Mouse (Mus musculus) C2C12 (cell line): ENCODE measurements around the gene Ptprn2. TPM values are rescaled to one million over a fixed set of nuclear protein-coding genes. Genes with fewer than 3 reads are reported as not detected.

Experiments
- H3K27me3 ChIP-seq: one replicate; pipeline ENCODE4 v1.6.1; 2011; ENCODE audit not compliant: control insufficient read depth, insufficient read depth, insufficient read length
- H3K36me3 ChIP-seq: one replicate; pipeline ENCODE4 v1.6.1; 2011; ENCODE audit not compliant: control insufficient read depth, insufficient read depth
- H3K4me3 ChIP-seq: one replicate; pipeline ENCODE4 v1.5.1; 2011; ENCODE audit warnings: mild to moderate bottlenecking, control low read depth; ENCODE audit not compliant: poor library complexity, insufficient read depth, severe bottlenecking
- H3K79me2 ChIP-seq: one replicate; pipeline ENCODE4 v1.6.1; 2011; ENCODE audit not compliant: control insufficient read depth, insufficient read depth
- H3K79me3 ChIP-seq: one replicate; pipeline ENCODE4 v1.6.1; 2011; ENCODE audit warnings: low read depth, control low read depth
- H3ac ChIP-seq: one replicate; pipeline ENCODE3; 2011; ENCODE audit warnings: low read depth; ENCODE audit not compliant: control insufficient read depth, insufficient read length
- CEBPB ChIP-seq: IDR thresholded peaks from one replicate; pipeline ENCODE4 v1.6.1; 2011; ENCODE audit warnings: low read depth, mild to moderate bottlenecking, control low read depth, moderate library complexity
- CTCF ChIP-seq: IDR thresholded peaks from one replicate; pipeline ENCODE4 v1.5.1; 2011; ENCODE audit not compliant: control insufficient read depth, insufficient read depth, insufficient read length
- FOSL1 ChIP-seq: IDR thresholded peaks from one replicate; pipeline ENCODE4 v1.8.0; 2011; ENCODE audit warnings: mild to moderate bottlenecking, low read length; ENCODE audit not compliant: poor library complexity, insufficient read depth, severe bottlenecking
- MAX ChIP-seq: IDR thresholded peaks from one replicate; pipeline ENCODE4 v1.6.1; 2011; ENCODE audit warnings: mild to moderate bottlenecking, control low read depth
- MYOD1 ChIP-seq: IDR thresholded peaks from one replicate; pipeline ENCODE4 v1.6.1; 2011; ENCODE audit warnings: low read depth; ENCODE audit not compliant: control insufficient read depth, insufficient read length
- MYOG ChIP-seq: IDR thresholded peaks from one replicate; pipeline ENCODE4 v1.6.1; 2011; ENCODE audit not compliant: control insufficient read depth, insufficient read length; ENCODE audit errors: extremely low read depth
- USF1 ChIP-seq: IDR thresholded peaks from one replicate; pipeline ENCODE4 v1.6.1; 2011; ENCODE audit warnings: low read depth, mild to moderate bottlenecking, control low read depth, moderate library complexity
- polyA plus RNA-seq: library from polyadenylated mRNA; unstranded; fragments of >200 nt; fragmentation: generic; extraction: Trizol; gene quantifications from one replicate; pipeline ENCODE4 v1.2.1, GENCODE M21; 2012; ENCODE audit warnings: missing spikeins

The Ptprn2 gene
- polyA plus RNA-seq, 1 experiment: 0.41 TPM

DNA sequence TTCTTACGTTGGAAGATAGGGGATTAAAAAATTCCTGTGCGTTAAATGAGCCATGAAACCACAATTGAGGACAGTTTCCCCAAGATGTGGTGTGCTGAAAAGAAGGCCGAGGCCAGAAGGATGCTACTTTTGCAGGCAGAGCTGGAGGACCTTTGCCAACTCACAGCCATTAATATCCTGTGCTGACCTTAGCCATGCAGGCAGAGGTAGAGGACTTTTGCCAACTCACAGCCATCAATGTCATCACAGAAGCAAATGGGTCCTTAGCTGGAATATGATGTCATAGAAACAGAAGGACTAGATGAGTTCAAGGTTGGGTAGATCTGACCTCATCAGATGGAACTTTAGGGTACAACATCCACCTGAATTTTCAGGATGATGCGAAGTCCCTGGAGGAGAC is 43.3 kb downstream of the Ptprn2 start:
- no peak overlapping the region for H3ac ChIP-seq
- H3K79me3 ChIP-seq: no peaks in the 10 kb centered on the region
- no peaks in the 10 kb centered on the region for H3K27me3 ChIP-seq
- no peak overlapping the region for H3K4me3 ChIP-seq
- no peaks in the 10 kb centered on the region for H3K79me2 ChIP-seq
- TF ChIP-seq MAX: no peak
- TF ChIP-seq CEBPB: no peak
- no peak for TF ChIP-seq MYOD1
- no peak for TF ChIP-seq USF1
- TF ChIP-seq CTCF: no peak
- no peak for TF ChIP-seq MYOG
- TF ChIP-seq FOSL1: no peak
- H3K36me3 ChIP-seq: no peaks in the 10 kb centered on the region

- H3K27me3 ChIP-seq: no peaks in the 10 kb centered on the region
- no peaks in the 10 kb centered on the region for H3K36me3 ChIP-seq
- no peak overlapping the region for H3K4me3 ChIP-seq
- H3ac ChIP-seq: no peak overlapping the region
- H3K79me3 ChIP-seq: no peaks in the 10 kb centered on the region
- no peaks in the 10 kb centered on the region for H3K79me2 ChIP-seq
- TF ChIP-seq CTCF (no peak), MAX (no peak), MYOG (no peak), CEBPB (no peak), USF1 (no peak), FOSL1 (no peak), MYOD1 (no peak)
Measured at GRCm38 (mm10) chr12:116533281-116533680, 47.8 kb downstream of the Ptprn2 start.

- Histone ChIP-seq H3K36me3 (no peaks in the 10 kb centered on the region), H3K4me3 (no peak overlapping the region), H3K79me3 (no peaks in the 10 kb centered on the region), H3K27me3 (no peaks in the 10 kb centered on the region), H3ac (no peak overlapping the region), H3K79me2 (no peaks in the 10 kb centered on the region)
- TF ChIP-seq MYOD1 (no peak), CEBPB (no peak), CTCF (no peak), MAX (no peak), FOSL1 (no peak), USF1 (no peak), MYOG (no peak)
Measured at GRCm38 (mm10) chr12:116539305-116539704, 53.8 kb downstream of the Ptprn2 start.

GRCm38 (mm10) chr12:116540608-116541007 is 55.1 kb downstream of the Ptprn2 start:
- TF ChIP-seq MAX (no peak), FOSL1 (no peak), CEBPB (no peak), CTCF (no peak), USF1 (no peak), MYOG (no peak), MYOD1 (no peak)
- H3K79me2 ChIP-seq: no peaks in the 10 kb centered on the region
- no peak overlapping the region for H3K4me3 ChIP-seq
- no peaks in the 10 kb centered on the region for H3K27me3 ChIP-seq
- H3ac ChIP-seq: no peak overlapping the region
- H3K79me3 ChIP-seq: no peaks in the 10 kb centered on the region
- no peaks in the 10 kb centered on the region for H3K36me3 ChIP-seq

DNA sequence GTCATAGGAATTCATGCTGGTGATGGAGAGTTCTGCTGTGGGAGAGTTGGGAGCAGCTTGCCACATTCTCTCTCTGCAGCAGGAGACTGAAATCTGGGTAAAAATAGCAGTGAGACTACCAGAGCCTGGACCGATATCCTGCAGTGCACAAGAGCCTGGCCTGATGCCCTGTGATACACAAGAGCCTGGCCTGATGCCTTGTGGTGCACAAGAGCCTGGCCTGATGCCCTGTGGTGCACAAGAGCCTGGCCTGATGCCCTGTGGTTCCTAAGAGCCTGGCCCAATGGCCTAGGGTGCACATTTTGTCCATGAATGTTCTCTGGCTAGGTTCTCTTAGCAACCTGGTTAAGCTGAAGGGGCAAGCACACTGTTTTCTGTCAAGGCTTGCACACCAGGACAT is 64.5 kb downstream of the Ptprn2 start:
- Histone ChIP-seq H3K79me3 (no peaks in the 10 kb centered on the region), H3K4me3 (no peak overlapping the region), H3ac (no peak overlapping the region), H3K79me2 (no peaks in the 10 kb centered on the region), H3K27me3 (no peaks in the 10 kb centered on the region), H3K36me3 (no peaks in the 10 kb centered on the region)
- TF ChIP-seq FOSL1 (no peak), MYOG (no peak), MYOD1 (no peak), CTCF (no peak), CEBPB (no peak), MAX (no peak), USF1 (no peak)

- no peaks in the 10 kb centered on the region for H3K79me3 ChIP-seq
- TF ChIP-seq MYOD1 (no peak), CTCF (no peak), USF1 (no peak), MYOG (no peak), MAX (no peak), FOSL1 (no peak), CEBPB (no peak)
- no peak overlapping the region for H3ac ChIP-seq
- no peak overlapping the region for H3K4me3 ChIP-seq
- no peaks in the 10 kb centered on the region for H3K79me2 ChIP-seq
- no peaks in the 10 kb centered on the region for H3K27me3 ChIP-seq
- H3K36me3 ChIP-seq: no peaks in the 10 kb centered on the region
Measured at GRCm38 (mm10) chr12:116551516-116551915, 66.0 kb downstream of the Ptprn2 start.
